8 mouse cellular contexts compared by ENCODE assay signal in genomic region chr11:74724235-74724791, GRCm38 (mm10). TPM values are rescaled to one million over a fixed set of nuclear protein-coding genes. Genes with fewer than 3 reads are reported as not detected.
A peak's percentile ranks its signal among the peaks of the same experiment; 100 is the strongest.
DNase-seq lines count a peak whose midpoint lies in the region; ATAC-seq and TF ChIP-seq lines count a peak whose summit lies in the region.

Gene Pafah1b1, minus strand, starts transcription at chr11:74724670.

- peak; percentile 92 for ATAC-seq in frontal cortex, adult (ENCODE audit: low TSS enrichment)
- ATAC-seq in lung, postnatal 0 days: peak; percentile 98

- peak; percentile 35 for DNase-seq in MEL-GATA-1-ER (ENCODE audit: extremely low read depth, low read depth)
- peak; percentile 97 for DNase-seq in cerebellum, adult 8-10 months
- peak; percentile 97 for DNase-seq in hindbrain, embryonic 10.5 days (ENCODE audit: low spot score)
- DNase-seq in layer of hippocampus, adult 9-11 months: peak; percentile 97
- DNase-seq in lung, postnatal 0 days (ENCODE audit: low spot score): peak; percentile 98
- peak; percentile 92 for DNase-seq in ovary, postnatal 14 days (ENCODE audit: low spot score)
- peak; percentile 98 for DNase-seq in thymus, postnatal 14 days

- H3K27me3 ChIP-seq in hindbrain, embryonic 10.5 days (ENCODE audit: insufficient read depth, poor library complexity, severe bottlenecking): no peaks in the 10 kb centered on the region
- no peaks in the 10 kb centered on the region for H3K27me3 ChIP-seq in lung, postnatal 0 days (replicated peaks; ENCODE audit: insufficient read depth, low read length)

- peak; percentile 65 for TF ChIP-seq CTCF in lung, postnatal 0 days (IDR thresholded peaks at IDR 0.05)

- peak within 1 kb of the TSS; percentile 91 for H3K4me3 ChIP-seq in hindbrain, embryonic 10.5 days
- peak within 1 kb of the TSS; percentile 100 for H3K4me3 ChIP-seq in lung, postnatal 0 days (ENCODE audit: low read depth, low read length)

- H3K36me3 ChIP-seq in hindbrain, embryonic 10.5 days: no peaks in the 10 kb centered on the region
- H3K36me3 ChIP-seq in lung, postnatal 0 days (ENCODE audit: insufficient read depth, low read length): no peaks in the 10 kb centered on the region

- H3K9me3 ChIP-seq in hindbrain, embryonic 10.5 days: no peaks in the 10 kb centered on the region
- no peaks in the 10 kb centered on the region for H3K9me3 ChIP-seq in lung, postnatal 0 days (ENCODE audit: low read length)

- under 1% methylated on average over 56 of the region's 56 CpGs for WGBS in hindbrain, embryonic 10.5 days
- under 1% methylated on average over 24 of the region's 56 CpGs for WGBS in lung, postnatal 0 days

- peak within 1 kb of the TSS; percentile 95 for H3K9ac ChIP-seq in lung, postnatal 0 days (replicated peaks; ENCODE audit: low read depth)

- H3K4me1 ChIP-seq in hindbrain, embryonic 10.5 days (replicated peaks): peaks cover 34% of the 10 kb centered on the region
- H3K4me1 ChIP-seq in lung, postnatal 0 days (ENCODE audit: insufficient read depth, low read depth, low read length): peaks cover 13% of the 10 kb centered on the region; the same call in 1 of the 2 replicates

- peak within 1 kb of the TSS; percentile 100 for H3K27ac ChIP-seq in hindbrain, embryonic 10.5 days
- H3K27ac ChIP-seq in lung, postnatal 0 days (ENCODE audit: low read length): peak within 1 kb of the TSS; percentile 98

- no peak for TF ChIP-seq EP300 in lung, postnatal 0 days (IDR thresholded peaks at IDR 0.05)

- H3K4me2 ChIP-seq in lung, postnatal 0 days (replicated peaks; ENCODE audit: low read depth, low read length): peak within 1 kb of the TSS; percentile 63

RNA-seq across cellular contexts. Expression of gene Pafah1b1, which starts in this region (rescaled TPM):
- polyA plus RNA-seq in hindbrain, embryonic 10.5 days (2016; fragmentation: Nextera tagmentation; extraction: Ambion mirVana): 49.5 and 54.0 TPM in 2 replicates
- polyA plus RNA-seq in lung, postnatal 0 days (2015; fragmentation: Nextera tagmentation; extraction: Ambion mirVana): 49.1 and 60.8 TPM in 2 replicates

Comparison
In these comparisons a context has a peak if more than half of its experiments do, and no peak if none do; other contexts are left out.
1. Peak in every context shown above with its lines: DNase-seq, ATAC-seq, H3K4me3 ChIP-seq and H3K27ac ChIP-seq.
2. DNase-seq: peak in every context shown above with its lines; median percentile 98 in lung, postnatal 0 days; 98 in thymus, postnatal 14 days; 97 in cerebellum, adult 8-10 months; 97 in hindbrain, embryonic 10.5 days; 97 in layer of hippocampus, adult 9-11 months; 92 in ovary, postnatal 14 days; 35 in MEL-GATA-1-ER.